Mouse (Mus musculus) lung, postnatal 25 days (tissue): ENCODE results near the gene Pik3ap1.
"Not testable (repeated sequence)": the region's sequence is repeated elsewhere in the genome, so short reads cannot be mapped to it uniquely, and the experiment has no call there.

ENCODE experiments used
- DNase-seq: peaks from one replicate; pipeline ENCODE4 v3.0.0; 2022; ENCODE audit warnings: low spot score

The Pik3ap1 gene

GRCm38 (mm10) chr19:41384922-41385508 is at the start of gene Pik3ap1:
Pik3ap1 (minus strand) TSS chr19:41385102.
- DNase-seq: peak; percentile 65

DNA sequence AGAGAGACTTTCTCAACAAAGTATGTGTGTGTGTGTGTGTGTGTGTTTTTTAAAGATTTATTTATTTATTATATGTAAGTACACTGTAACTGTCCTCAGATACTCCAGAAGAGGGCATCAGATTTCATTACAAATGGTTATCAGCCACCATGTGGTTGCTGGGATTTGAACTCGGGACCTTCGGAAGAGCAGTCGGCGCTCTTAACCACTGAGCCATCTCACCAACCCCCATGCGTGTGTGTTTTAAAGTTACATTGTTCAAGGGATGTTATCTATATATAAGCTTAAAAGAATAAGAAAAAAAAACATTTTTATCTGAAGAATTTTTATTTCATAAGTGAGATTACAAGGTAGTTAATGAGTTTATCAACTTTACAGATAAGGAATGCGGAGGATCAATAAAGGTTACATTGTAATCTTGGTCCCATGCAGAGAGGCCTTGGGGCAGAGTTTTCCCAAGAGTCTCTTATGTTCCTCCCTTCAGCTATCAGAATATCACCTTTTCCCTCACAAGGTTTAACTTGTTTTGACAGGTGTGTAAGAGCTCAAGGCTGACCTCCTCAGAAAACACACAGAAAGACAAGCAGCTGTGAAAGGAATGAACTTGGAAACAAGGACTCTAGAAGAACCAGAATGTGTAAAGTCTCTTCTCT is 46.7 kb upstream of the Pik3ap1 start:
- DNase-seq: not testable (repeated sequence)

GRCm38 (mm10) chr19:41425927-41426772 is 41.2 kb upstream of the Pik3ap1 start:
- not testable (repeated sequence) for DNase-seq

GRCm38 (mm10) chr19:41421264-41421663 is 36.4 kb upstream of the Pik3ap1 start:
- no peak for DNase-seq

DNA sequence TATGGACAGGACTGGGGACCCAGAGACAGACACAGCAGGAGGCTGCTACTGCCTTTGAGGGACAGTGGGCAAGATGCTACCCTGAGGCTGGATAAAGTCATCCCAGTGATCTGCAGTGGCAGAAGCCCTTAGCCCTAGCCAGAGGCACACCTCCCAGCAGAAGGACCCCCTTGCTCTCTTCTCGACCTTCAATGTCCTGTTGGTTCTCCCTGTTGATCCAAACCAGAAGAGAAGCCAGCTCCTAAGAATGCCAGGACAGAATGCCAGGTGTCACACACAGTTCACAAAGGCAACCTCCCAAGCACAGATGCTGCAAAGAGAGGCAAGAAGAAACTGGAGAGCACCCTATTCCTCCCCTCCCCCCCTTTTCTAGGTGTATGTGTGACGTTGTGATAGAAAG is 33.9 kb upstream of the Pik3ap1 start:
- no peak for DNase-seq

- DNase-seq: peak; percentile 35
These were observed 33.1 kb upstream of the Pik3ap1 start for GRCm38 (mm10) chr19:41417995-41418394.

GRCm38 (mm10) chr19:41416201-41416600 is 31.3 kb upstream of the Pik3ap1 start:
- DNase-seq: no peak

- DNase-seq: peak; percentile 36
These were observed 17.7 kb upstream of the Pik3ap1 start for GRCm38 (mm10) chr19:41402603-41403002.

DNA sequence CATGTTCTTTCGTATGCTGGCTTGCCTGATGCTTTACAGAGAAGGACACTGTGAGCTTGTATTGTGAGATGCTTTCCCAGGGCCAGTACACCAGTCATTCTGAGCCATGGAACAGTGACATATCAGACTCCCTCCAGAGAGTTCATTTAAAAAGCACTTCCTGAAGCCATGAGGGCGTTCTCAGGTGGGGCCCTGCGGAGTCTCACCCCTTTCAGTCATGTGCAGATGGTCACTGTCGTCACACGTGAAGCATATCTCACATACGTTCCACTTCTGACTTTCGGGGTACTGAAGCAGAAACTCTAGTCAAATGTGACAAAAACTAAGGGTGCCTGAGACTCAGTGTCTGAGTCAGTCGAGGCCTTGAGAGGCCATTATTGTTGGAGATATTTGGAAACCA is 6.0 kb upstream of the Pik3ap1 start:
- no peak for DNase-seq

- no peak for DNase-seq
These were observed 4.4 kb upstream of the Pik3ap1 start for GRCm38 (mm10) chr19:41389351-41389750.

DNA sequence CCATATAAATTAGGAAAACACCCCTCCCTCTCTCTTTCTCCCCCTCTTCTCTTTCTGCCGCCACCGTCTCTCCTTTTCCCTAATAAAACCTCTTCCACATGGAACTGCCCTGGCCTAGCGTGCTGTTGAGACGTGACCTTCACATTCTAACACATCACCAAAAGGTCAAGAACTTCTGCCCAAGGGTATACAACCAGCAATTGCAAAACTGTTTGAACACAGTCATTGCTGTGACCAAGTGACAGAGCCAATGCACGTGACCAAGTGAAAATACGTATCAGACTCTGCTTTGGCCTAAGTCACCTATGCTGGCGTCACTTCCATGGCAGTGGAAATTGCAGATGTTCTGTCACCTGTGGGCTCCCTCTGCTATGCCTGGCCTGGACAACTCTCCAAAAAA is 3.3 kb upstream of the Pik3ap1 start:
- DNase-seq: no peak

GRCm38 (mm10) chr19:41387262-41387661 is 2.4 kb upstream of the Pik3ap1 start:
- no peak for DNase-seq

GRCm38 (mm10) chr19:41384406-41384851 is 473 bp downstream of the Pik3ap1 start:
- no peak for DNase-seq

- DNase-seq: no peak
These were observed 2.4 kb downstream of the Pik3ap1 start for GRCm38 (mm10) chr19:41382391-41382978.

- DNase-seq: no peak
These were observed 3.2 kb downstream of the Pik3ap1 start for GRCm38 (mm10) chr19:41381581-41382239.

DNA sequence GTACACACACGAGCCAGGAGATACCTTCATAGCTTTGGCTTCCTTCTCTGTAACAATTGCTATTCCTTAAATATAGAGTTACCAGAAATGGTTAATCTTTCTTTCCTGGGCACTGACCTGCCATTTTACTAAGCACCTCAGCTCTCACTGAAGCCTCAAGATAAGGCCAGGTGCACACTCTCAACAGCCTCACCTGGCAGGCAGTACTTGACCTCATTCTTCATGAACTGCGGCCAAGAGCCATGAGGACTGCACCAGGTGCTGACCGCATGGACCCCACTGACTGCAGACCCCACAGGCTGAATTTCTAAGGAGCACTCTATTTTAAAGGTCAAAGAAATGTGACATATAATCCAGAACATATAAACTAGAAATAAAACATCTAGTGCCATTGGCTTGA is 5.7 kb downstream of the Pik3ap1 start:
- DNase-seq: no peak

- no peak for DNase-seq
These were observed 9.1 kb downstream of the Pik3ap1 start for GRCm38 (mm10) chr19:41375791-41376190.

DNA sequence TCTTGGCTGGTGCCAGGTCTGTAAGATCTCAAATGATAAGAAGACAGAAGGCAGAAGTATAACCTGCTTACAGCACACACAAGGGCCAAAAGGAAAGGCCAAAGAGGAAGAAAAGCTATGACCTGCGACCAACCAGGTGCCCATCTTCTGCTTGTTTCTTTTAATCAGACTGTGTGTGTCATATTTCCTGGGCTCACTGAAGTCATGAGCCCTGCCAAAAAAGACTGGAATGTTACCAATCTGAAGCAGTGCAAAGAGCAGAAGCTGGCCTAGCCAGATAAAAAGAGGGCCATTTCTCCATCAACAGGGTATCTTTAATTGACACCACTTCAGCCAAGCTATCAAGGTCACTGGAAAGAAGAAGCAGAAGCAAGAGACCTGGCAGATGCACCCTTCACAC is 9.8 kb downstream of the Pik3ap1 start:
- DNase-seq: no peak

GRCm38 (mm10) chr19:41374658-41375057 is 10.2 kb downstream of the Pik3ap1 start:
- no peak for DNase-seq

GRCm38 (mm10) chr19:41372322-41372721 is 12.6 kb downstream of the Pik3ap1 start:
- DNase-seq: no peak

GRCm38 (mm10) chr19:41371373-41371772 is 13.5 kb downstream of the Pik3ap1 start:
- DNase-seq: no peak
